Mouse (Mus musculus) erythroblast, embryonic 14.5 days (primary cell): ENCODE data around the gene Galnt16.

Experiments used
- GATA1 ChIP-seq: IDR thresholded peaks from 2 replicates; pipeline ENCODE4 v1.6.1; 2012; ENCODE audit warnings: low read length, inconsistent platforms, mixed read lengths
- TAL1 ChIP-seq: IDR thresholded peaks from 3 replicates; pipeline ENCODE4 v1.6.1; 2012; ENCODE audit warnings: low read length, inconsistent platforms, mixed read lengths

DNA sequence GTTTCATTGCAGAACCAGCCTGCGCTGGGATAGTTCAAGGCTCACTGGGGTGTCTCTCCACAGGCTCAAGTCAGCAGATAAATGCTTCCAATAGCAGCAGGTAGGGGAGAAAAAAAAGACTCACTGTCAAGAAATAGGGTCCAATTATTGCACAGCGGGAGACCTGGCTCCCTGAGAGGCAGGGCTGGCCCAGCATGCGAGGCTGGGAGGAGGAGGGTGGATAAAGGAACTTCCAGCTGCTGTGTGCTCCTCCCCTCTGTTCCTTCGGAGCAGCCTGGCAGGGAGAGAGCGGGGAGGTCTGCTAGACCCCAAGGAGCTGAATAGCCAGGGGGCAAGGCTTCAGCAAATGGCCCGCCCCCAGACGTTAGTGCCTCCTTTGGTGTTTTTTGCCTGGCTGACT, 7.4 kb downstream of the Galnt16 start:
- TF ChIP-seq TAL1 (no peak), GATA1 (no peak)
